In genomic region chr8:125196573-125197094, GRCm38 (mm10) we compare ENCODE assay signal across 19 mouse cellular contexts.
DNase-seq lines count a peak whose midpoint lies in the region; ATAC-seq and TF ChIP-seq lines count a peak whose summit lies in the region.
"Had no signal": no experiment of that assay in that cellular context is flagged by ENCODE, and none has a peak within 500 bp of the region (broad histone marks: within the 10 kb centered on the region; RNA-seq: fewer than 3 reads in every experiment).

No protein-coding gene starts in this region.

- intact Hi-C loops in heart, postnatal 25 days (cut with DNase I) = loop anchor here (5.0 kb wide), 3 partner anchors 41 to 321 kb away; no protein-coding TSS in a partner anchor

- no peak overlapping the region for H3K4me2 ChIP-seq in hindbrain, postnatal 0 days (ENCODE audit: low read depth, low read length)
- no peak overlapping the region for H3K4me2 ChIP-seq in hindbrain, embryonic 14.5 days (replicated peaks)
- no peak overlapping the region for H3K4me2 ChIP-seq in midbrain, embryonic 15.5 days
- H3K4me2 ChIP-seq in midbrain, postnatal 0 days (ENCODE audit: low read depth, low read length, poor library complexity, severe bottlenecking) = no peak overlapping the region
- H3K4me2 ChIP-seq: embryonic facial prominence, embryonic 12.5 days; stomach, embryonic 15.5 days had no signal

- no peak for DNase-seq in heart, embryonic 10.5 days (ENCODE audit: low spot score)
- no peak for DNase-seq in heart, postnatal 25 days (ENCODE audit: low spot score)
- DNase-seq in hindbrain, postnatal 0 days (ENCODE audit: low spot score) = peak; percentile 38
- no peak for DNase-seq in hindbrain, embryonic 14.5 days (ENCODE audit: low spot score)
- no peak for DNase-seq in midbrain, postnatal 0 days (ENCODE audit: low spot score)
- DNase-seq in limb, embryonic 10.5 days (ENCODE audit: low spot score) = no peak
- DNase-seq: adrenal gland, postnatal 14 days; B cell, adult 2 months; cerebellum, adult 18-20 months; gastrocnemius, postnatal 10 days; heart, postnatal 10 days; lung, adult 18-20 months; lung, postnatal 4 days; midbrain, embryonic 14.5 days; spleen, adult 18-20 months; thymus, adult 2 months had no signal

- no peaks in the 10 kb centered on the region for H3K9me3 ChIP-seq in heart, embryonic 10.5 days
- no peaks in the 10 kb centered on the region for H3K9me3 ChIP-seq in hindbrain, postnatal 0 days (ENCODE audit: low read length)
- H3K9me3 ChIP-seq in hindbrain, embryonic 14.5 days (ENCODE audit: control insufficient read depth, low read length) = no peaks in the 10 kb centered on the region
- no peaks in the 10 kb centered on the region for H3K9me3 ChIP-seq in midbrain, embryonic 15.5 days
- no peaks in the 10 kb centered on the region for H3K9me3 ChIP-seq in midbrain, postnatal 0 days (ENCODE audit: low read length)
- no peaks in the 10 kb centered on the region for H3K9me3 ChIP-seq in limb, embryonic 10.5 days (replicated peaks)
- H3K9me3 ChIP-seq: embryonic facial prominence, embryonic 12.5 days; stomach, embryonic 15.5 days had no signal

- ATAC-seq in hindbrain, postnatal 0 days = no peak
- no peak for ATAC-seq in hindbrain, embryonic 14.5 days (ENCODE audit: low FRiP score)
- ATAC-seq in midbrain, embryonic 15.5 days (replicated peaks) = no peak
- ATAC-seq in midbrain, postnatal 0 days (ENCODE audit: low FRiP score) = no peak

- H3K4me1 ChIP-seq in heart, embryonic 10.5 days = peaks cover 58% of the 10 kb centered on the region
- peaks cover 4% of the 10 kb centered on the region; the same call in 1 of the 2 replicates for H3K4me1 ChIP-seq in hindbrain, postnatal 0 days (ENCODE audit: insufficient read depth, low read length)
- peaks cover 8% of the 10 kb centered on the region; the same call in 1 of the 2 replicates for H3K4me1 ChIP-seq in hindbrain, embryonic 14.5 days (replicated peaks; ENCODE audit: control insufficient read depth, insufficient read depth, low read length)
- peaks cover 24% of the 10 kb centered on the region for H3K4me1 ChIP-seq in midbrain, embryonic 15.5 days
- H3K4me1 ChIP-seq in midbrain, postnatal 0 days (ENCODE audit: insufficient read depth, low read length) = no peaks in the 10 kb centered on the region
- peaks cover 53% of the 10 kb centered on the region for H3K4me1 ChIP-seq in limb, embryonic 10.5 days
- H3K4me1 ChIP-seq: stomach, embryonic 15.5 days had no signal

- WGBS in heart, embryonic 10.5 days = 83% methylated on average over 14 of the region's 14 CpGs
- WGBS in hindbrain, postnatal 0 days = 75% methylated on average over 14 of the region's 14 CpGs
- 79% methylated on average over 14 of the region's 14 CpGs for WGBS in hindbrain, embryonic 14.5 days
- WGBS in midbrain, embryonic 15.5 days = 77% methylated on average over 14 of the region's 14 CpGs
- WGBS in midbrain, postnatal 0 days = 78% methylated on average over 14 of the region's 14 CpGs
- 74% methylated on average over 14 of the region's 14 CpGs for WGBS in limb, embryonic 10.5 days

- H3K36me3 ChIP-seq in heart, embryonic 10.5 days = no peaks in the 10 kb centered on the region
- H3K36me3 ChIP-seq in hindbrain, postnatal 0 days (ENCODE audit: insufficient read depth, low read length) = no peaks in the 10 kb centered on the region
- no peaks in the 10 kb centered on the region for H3K36me3 ChIP-seq in hindbrain, embryonic 14.5 days (replicated peaks; ENCODE audit: control insufficient read depth, insufficient read depth)
- H3K36me3 ChIP-seq in midbrain, embryonic 15.5 days (replicated peaks) = no peaks in the 10 kb centered on the region
- H3K36me3 ChIP-seq in midbrain, postnatal 0 days (ENCODE audit: insufficient read depth, low read length) = no peaks in the 10 kb centered on the region
- no peaks in the 10 kb centered on the region for H3K36me3 ChIP-seq in limb, embryonic 10.5 days
- H3K36me3 ChIP-seq: embryonic facial prominence, embryonic 12.5 days; stomach, embryonic 15.5 days had no signal

- H3K27ac ChIP-seq in heart, embryonic 10.5 days = peak overlapping the region; percentile 4; the same call in 1 of the 2 replicates
- no peak overlapping the region for H3K27ac ChIP-seq in hindbrain, postnatal 0 days
- H3K27ac ChIP-seq in hindbrain, embryonic 14.5 days = no peak overlapping the region
- peak overlapping the region; percentile 4; the same call in 1 of the 2 replicates for H3K27ac ChIP-seq in midbrain, embryonic 15.5 days
- H3K27ac ChIP-seq in midbrain, postnatal 0 days (ENCODE audit: low read depth, low read length) = no peak overlapping the region
- H3K27ac ChIP-seq in limb, embryonic 10.5 days = peak overlapping the region; percentile 15; the same call in 1 of the 2 replicates
- H3K27ac ChIP-seq: embryonic facial prominence, embryonic 12.5 days; stomach, embryonic 15.5 days had no signal

- TF ChIP-seq CTCF in hindbrain, postnatal 0 days (IDR thresholded peaks at IDR 0.05; ENCODE audit: low read depth) = no peak
- no peak for TF ChIP-seq CTCF in midbrain, postnatal 0 days (IDR thresholded peaks at IDR 0.05)

- H3K9ac ChIP-seq in hindbrain, postnatal 0 days (replicated peaks; ENCODE audit: low read length) = no peak overlapping the region
- no peak overlapping the region for H3K9ac ChIP-seq in hindbrain, embryonic 14.5 days
- H3K9ac ChIP-seq in midbrain, embryonic 15.5 days = no peak overlapping the region
- H3K9ac ChIP-seq in midbrain, postnatal 0 days (replicated peaks; ENCODE audit: low read length, poor library complexity, severe bottlenecking) = no peak overlapping the region
- H3K9ac ChIP-seq: embryonic facial prominence, embryonic 12.5 days; stomach, embryonic 15.5 days had no signal

- H3K27me3 ChIP-seq in heart, embryonic 10.5 days (ENCODE audit: insufficient read depth, poor library complexity, severe bottlenecking) = no peaks in the 10 kb centered on the region
- no peaks in the 10 kb centered on the region for H3K27me3 ChIP-seq in hindbrain, postnatal 0 days (ENCODE audit: insufficient read depth, low read length)
- no peaks in the 10 kb centered on the region for H3K27me3 ChIP-seq in hindbrain, embryonic 14.5 days (ENCODE audit: control insufficient read depth, insufficient read depth, low read length)
- H3K27me3 ChIP-seq in midbrain, embryonic 15.5 days (replicated peaks) = no peaks in the 10 kb centered on the region; the same call in 1 of the 2 replicates
- no peaks in the 10 kb centered on the region for H3K27me3 ChIP-seq in midbrain, postnatal 0 days (ENCODE audit: insufficient read depth, low read length)
- no peaks in the 10 kb centered on the region for H3K27me3 ChIP-seq in limb, embryonic 10.5 days (ENCODE audit: low read depth, poor library complexity, severe bottlenecking)
- H3K27me3 ChIP-seq: stomach, embryonic 15.5 days had no signal

- no peak overlapping the region for H3K4me3 ChIP-seq in heart, embryonic 10.5 days
- no peak overlapping the region for H3K4me3 ChIP-seq in hindbrain, postnatal 0 days (ENCODE audit: low read length)
- no peak overlapping the region for H3K4me3 ChIP-seq in hindbrain, embryonic 14.5 days (replicated peaks; ENCODE audit: low read length)
- no peak overlapping the region for H3K4me3 ChIP-seq in midbrain, embryonic 15.5 days
- no peak overlapping the region for H3K4me3 ChIP-seq in midbrain, postnatal 0 days (ENCODE audit: low read depth, low read length)
- no peak overlapping the region for H3K4me3 ChIP-seq in limb, embryonic 10.5 days
- H3K4me3 ChIP-seq: embryonic facial prominence, embryonic 12.5 days; stomach, embryonic 15.5 days had no signal

Comparison
In these comparisons a context has a peak if more than half of its experiments do, and no peak if none do; other contexts are left out.
1. H3K27ac ChIP-seq: peak in heart, embryonic 10.5 days (single experiment), midbrain, embryonic 15.5 days (single experiment) and limb, embryonic 10.5 days (single experiment); none in hindbrain, postnatal 0 days (single experiment), hindbrain, embryonic 14.5 days (single experiment) and midbrain, postnatal 0 days (single experiment).